ENCODE assay signal across 12 mouse cellular contexts in genomic region chr8:120968308-120968707, GRCm38 (mm10).
"Had no signal": no experiment of that assay in that cellular context is flagged by ENCODE, and none has a peak within 500 bp of the region (broad histone marks: within the 10 kb centered on the region; RNA-seq: fewer than 3 reads in every experiment).

No protein-coding gene starts in this region.

- H3K9ac ChIP-seq: limb, embryonic 15.5 days; liver, embryonic 12.5 days; lung, embryonic 14.5 days; midbrain, embryonic 12.5 days; neural tube, embryonic 15.5 days had no signal

- ATAC-seq: liver, embryonic 12.5 days had no signal

- DNase-seq: layer of hippocampus, adult 9-11 months; layer of hippocampus, postnatal 36 days; lung, embryonic 14.5 days; right cerebral cortex, adult 18-20 months; right cerebral cortex, postnatal 25 days; thymus, postnatal 4 days had no signal

- H3K27ac ChIP-seq: kidney, postnatal 0 days; limb, embryonic 15.5 days; liver, embryonic 12.5 days; midbrain, embryonic 12.5 days; neural tube, embryonic 15.5 days had no signal

- H3K36me3 ChIP-seq: limb, embryonic 15.5 days; liver, embryonic 12.5 days; midbrain, embryonic 12.5 days; neural tube, embryonic 15.5 days had no signal

- H3K9me3 ChIP-seq: limb, embryonic 15.5 days; liver, embryonic 12.5 days; midbrain, embryonic 12.5 days; neural tube, embryonic 15.5 days had no signal

- H3K4me3 ChIP-seq: limb, embryonic 15.5 days; liver, embryonic 12.5 days; midbrain, embryonic 12.5 days; myocyte; neural tube, embryonic 15.5 days had no signal

- H3K4me2 ChIP-seq: limb, embryonic 15.5 days; liver, embryonic 12.5 days; lung, embryonic 14.5 days; midbrain, embryonic 12.5 days; neural tube, embryonic 15.5 days had no signal

- H3K4me1 ChIP-seq: liver, embryonic 12.5 days had no signal
